Mouse (Mus musculus) neural tube, embryonic 14.5 days (tissue): ENCODE results near the gene Pcp2. TPM values are rescaled to one million over a fixed set of nuclear protein-coding genes. Genes with fewer than 3 reads are reported as not detected.
"Not testable (repeated sequence)": the region's sequence is repeated elsewhere in the genome, so short reads cannot be mapped to it uniquely, and the experiment has no call there.

ENCODE experiments used
- ATAC-seq: fragments of 200-750 bp; cut with Nextera tagmentation; 2 replicates; pipeline ENCODE4 v1.8.0; 2017; ENCODE audit warnings: low read depth, mild to moderate bottlenecking, moderate TSS enrichment, moderate library complexity
- H3K27ac ChIP-seq: fragments of 300-500 bp; sonication (generic); 2 replicates; pipeline ENCODE4 v1.5.1; 2014; ENCODE audit warnings: low read depth, mild to moderate bottlenecking, control low read depth, low read length, moderate library complexity, mixed read lengths
- H3K27me3 ChIP-seq: fragments of 300-500 bp; sonication (generic); 2 replicates; pipeline ENCODE4 v1.6.1; 2014; ENCODE audit warnings: low read length; ENCODE audit not compliant: control insufficient read depth, insufficient read depth
- H3K36me3 ChIP-seq: fragments of 300-500 bp; sonication (generic); 2 replicates; pipeline ENCODE4 v1.6.1; 2014; ENCODE audit warnings: low read length, mixed read lengths; ENCODE audit not compliant: control insufficient read depth, insufficient read depth
- H3K4me1 ChIP-seq: fragments of 300-500 bp; sonication (generic); 2 replicates; pipeline ENCODE4 v1.6.1; 2014; ENCODE audit warnings: low read length; ENCODE audit not compliant: control insufficient read depth, insufficient read depth
- H3K4me2 ChIP-seq: fragments of 300-500 bp; sonication (generic); 2 replicates; pipeline ENCODE4 v1.6.1; 2014; ENCODE audit warnings: mild to moderate bottlenecking, low read depth, low read length, control low read depth
- H3K4me3 ChIP-seq: fragments of 300-500 bp; sonication (generic); 2 replicates; pipeline ENCODE4 v1.5.1; 2014; ENCODE audit warnings: low read depth, low read length, control low read depth, mixed read lengths
- H3K9ac ChIP-seq: fragments of 300-500 bp; sonication (generic); replicated peaks from 2 replicates; pipeline ENCODE4 v1.6.1; 2014; ENCODE audit warnings: low read depth, mild to moderate bottlenecking, control low read depth, low read length, mixed read lengths
- H3K9me3 ChIP-seq: fragments of 300-500 bp; sonication (generic); 2 replicates; pipeline ENCODE4 v1.6.1; 2016; ENCODE audit warnings: low read length; ENCODE audit not compliant: control insufficient read depth
- WGBS: fragments of 180-500 bp; shearing (Covaris S2); extraction: QIAGEN DNeasy Blood & Tissue Kit; methylation state at CpG from one replicate; pipeline ENCODE4 v1.1.7; 2014; 5-methylcytosine and 5-hydroxymethylcytosine counted together
- polyA plus RNA-seq: library from polyadenylated mRNA; unstranded; fragments of >200 nt; fragmentation: Nextera tagmentation; extraction: Ambion mirVana; gene quantifications from 2 replicates; pipeline ENCODE4 v1.2.1, GENCODE M21; 2014

Pcp2 gene
- polyA plus RNA-seq, 1 experiment from 2014 or later = 0.29 TPM

DNA sequence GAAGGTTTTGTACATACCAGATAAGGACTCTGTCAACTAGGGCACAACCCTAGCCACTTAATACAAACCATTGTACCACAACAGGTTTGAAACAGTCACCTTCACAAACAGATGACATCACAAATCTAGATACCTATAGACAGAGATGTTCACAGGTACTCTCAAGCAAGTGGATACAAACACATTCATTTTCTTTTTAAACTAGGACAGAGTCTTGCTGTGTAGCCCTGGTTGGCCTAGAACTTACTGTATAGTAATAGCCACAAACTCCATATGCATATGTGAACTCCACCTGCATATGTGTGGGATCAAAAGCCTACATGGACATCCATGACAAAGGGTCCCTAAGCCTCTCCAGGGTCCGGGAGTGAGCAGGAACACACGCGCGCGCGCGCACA lies 38.4 kb downstream of the Pcp2 start, which contains the start of gene Camsap3:
TSS of gene Camsap3 (plus strand) at position 301 of the 398 bp plus-strand sequence.
- Histone ChIP-seq H3K4me1 (no peaks in the 10 kb centered on the region), H3K4me2 (peak within 1 kb of the TSS; percentile 73), H3K27me3 (no peaks in the 10 kb centered on the region), H3K9ac (peak within 1 kb of the TSS; percentile 88), H3K9me3 (no peaks in the 10 kb centered on the region), H3K27ac (peak within 1 kb of the TSS; percentile 82), H3K4me3 (peak within 1 kb of the TSS; percentile 87), H3K36me3 (no peaks in the 10 kb centered on the region)
- no peak; the same call in 1 of the 2 replicates for ATAC-seq
- 0% methylated on average over 7 of the region's 7 CpGs for WGBS

DNA sequence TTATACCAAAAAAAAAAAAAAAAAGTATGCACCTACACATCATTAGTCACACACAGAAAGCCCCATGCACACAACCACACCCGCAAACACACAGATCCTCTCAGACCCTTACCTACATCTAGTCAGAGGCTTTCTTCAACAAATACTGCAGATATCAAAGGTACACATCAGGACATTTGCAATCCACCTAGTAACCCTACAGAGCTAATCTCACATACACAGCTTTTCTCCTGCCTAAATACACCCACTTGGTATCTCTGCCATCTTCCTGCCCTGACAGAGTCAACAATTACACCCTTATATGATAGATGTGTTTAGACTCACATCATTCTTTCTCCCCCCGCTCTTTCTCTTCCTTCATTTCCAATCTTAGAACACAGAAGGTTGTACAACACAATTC lies 38.9 kb downstream of the Pcp2 start:
- Histone ChIP-seq H3K4me3 (no peak overlapping the region), H3K4me2 (no peak overlapping the region), H3K36me3 (no peaks in the 10 kb centered on the region), H3K27me3 (no peaks in the 10 kb centered on the region), H3K4me1 (no peaks in the 10 kb centered on the region), H3K9ac (no peak overlapping the region), H3K9me3 (no peaks in the 10 kb centered on the region), H3K27ac (no peak overlapping the region)
- no peak for ATAC-seq
- WGBS = 96% methylated on average over 2 of the region's 2 CpGs

DNA sequence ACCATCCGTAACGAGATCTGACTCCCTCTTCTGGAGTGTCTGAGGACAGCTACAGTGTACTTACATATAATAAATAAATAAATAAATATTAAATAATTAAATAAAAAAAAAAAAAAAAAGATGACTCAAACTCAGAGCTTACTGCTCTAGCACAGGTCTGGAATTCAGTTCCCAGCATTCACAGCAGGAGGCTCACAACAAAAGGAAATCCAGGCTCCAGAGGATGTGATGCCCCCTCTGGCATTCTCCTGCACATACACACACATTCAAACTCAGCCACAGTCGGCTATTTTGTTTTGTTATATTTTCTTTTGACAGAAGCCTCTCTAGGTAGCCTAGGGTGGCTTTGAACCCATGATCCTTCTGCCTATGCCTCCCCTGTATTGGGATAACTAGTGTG lies 43.4 kb downstream of the Pcp2 start:
- H3K27ac ChIP-seq, H3K9ac ChIP-seq, H3K4me1 ChIP-seq, H3K27me3 ChIP-seq, ATAC-seq, H3K4me2 ChIP-seq, H3K9me3 ChIP-seq, H3K36me3 ChIP-seq, H3K4me3 ChIP-seq: not testable (repeated sequence)
- WGBS = 93% methylated on average over 1 of the region's 3 CpGs

DNA sequence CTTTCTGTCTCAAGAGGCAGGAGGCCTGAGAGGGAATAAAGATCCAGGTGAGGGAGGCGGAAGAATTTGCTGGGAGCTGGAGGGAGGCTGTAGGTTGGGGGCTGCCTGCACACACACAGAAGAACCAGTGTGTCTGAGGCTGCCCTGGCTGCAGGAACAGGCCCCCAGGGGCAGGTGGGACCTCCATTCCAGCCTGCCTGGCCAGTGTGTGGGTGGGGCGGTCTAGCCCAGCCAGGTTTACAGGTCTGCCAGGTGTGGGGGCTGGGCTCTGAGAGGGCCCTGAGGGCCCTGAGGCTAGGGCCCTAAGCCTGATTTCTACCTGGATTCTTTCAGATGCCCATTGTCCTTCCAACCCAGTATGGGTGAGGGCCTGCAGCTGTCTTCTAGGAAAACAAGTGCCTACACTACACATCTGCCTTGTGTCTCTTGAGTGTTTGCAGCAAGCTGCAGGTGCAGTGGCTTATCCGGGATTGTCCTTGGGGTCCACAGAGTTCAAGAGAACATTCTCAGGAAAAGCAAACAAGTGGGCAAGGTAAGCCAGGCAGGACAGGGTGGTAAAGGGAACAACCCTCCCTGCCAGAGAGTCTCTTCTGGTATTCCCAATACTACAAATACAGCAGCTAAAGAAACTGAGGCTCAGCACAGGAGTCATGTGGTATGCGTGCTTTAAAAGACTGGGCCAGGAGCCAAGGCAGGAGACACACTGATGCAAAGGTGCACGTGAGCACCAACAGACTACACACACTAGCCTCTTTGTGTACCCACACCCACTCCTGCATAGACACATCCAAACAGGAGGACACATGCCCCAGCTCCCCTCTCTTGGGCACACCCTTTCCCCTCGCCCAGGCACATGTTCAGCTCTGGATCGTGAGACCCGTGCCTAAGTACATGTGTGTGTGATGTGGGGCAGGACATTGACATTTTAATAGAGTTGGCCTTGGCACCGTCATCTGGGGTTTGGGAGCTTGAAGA lies 45.7 kb downstream of the Pcp2 start:
- no peaks in the 10 kb centered on the region for H3K36me3 ChIP-seq
- WGBS = 83% methylated on average over 9 of the region's 9 CpGs
- no peak overlapping the region for H3K27ac ChIP-seq
- H3K9ac ChIP-seq = no peak overlapping the region
- no peaks in the 10 kb centered on the region for H3K9me3 ChIP-seq
- no peak for ATAC-seq
- no peak overlapping the region for H3K4me3 ChIP-seq
- H3K27me3 ChIP-seq = no peaks in the 10 kb centered on the region
- H3K4me1 ChIP-seq = no peaks in the 10 kb centered on the region
- H3K4me2 ChIP-seq = no peak overlapping the region

GRCm38 (mm10) chr8:3576211-3576960 lies 49.0 kb downstream of the Pcp2 start:
- no peaks in the 10 kb centered on the region for H3K27me3 ChIP-seq
- no peak overlapping the region for H3K9ac ChIP-seq
- no peaks in the 10 kb centered on the region for H3K9me3 ChIP-seq
- H3K36me3 ChIP-seq = no peaks in the 10 kb centered on the region
- H3K4me3 ChIP-seq = no peak overlapping the region
- 79% methylated on average over 15 of the region's 15 CpGs for WGBS
- H3K4me2 ChIP-seq = no peak overlapping the region
- no peak overlapping the region for H3K27ac ChIP-seq
- no peak for ATAC-seq
- no peaks in the 10 kb centered on the region for H3K4me1 ChIP-seq

GRCm38 (mm10) chr8:3574546-3574945 lies 50.8 kb downstream of the Pcp2 start:
- H3K27ac ChIP-seq = no peak overlapping the region
- H3K9ac ChIP-seq = no peak overlapping the region
- ATAC-seq = no peak
- 91% methylated on average over 3 of the region's 3 CpGs for WGBS
- H3K36me3 ChIP-seq = no peaks in the 10 kb centered on the region
- no peaks in the 10 kb centered on the region for H3K27me3 ChIP-seq
- no peaks in the 10 kb centered on the region for H3K4me1 ChIP-seq
- no peak overlapping the region for H3K4me3 ChIP-seq
- H3K4me2 ChIP-seq = no peak overlapping the region
- no peaks in the 10 kb centered on the region for H3K9me3 ChIP-seq

Other genes with a start within 250 kb of the Pcp2 start
- 11.4 and 12.3 TPM in 2 replicates for gene Arhgef18, start 232.5 kb downstream of the Pcp2 start, polyA plus RNA-seq
- 2.6 TPM in 2 replicates for gene Pex11g, start 157.9 kb downstream of the Pcp2 start, polyA plus RNA-seq
- gene Tex45, start 154.7 kb downstream of the Pcp2 start, polyA plus RNA-seq = 0.35 and 0.66 TPM in 2 replicates
- gene Zfp358, start 132.4 kb downstream of the Pcp2 start, polyA plus RNA-seq = 26.4 and 43.5 TPM in 2 replicates
- 64.9 and 86.5 TPM in 2 replicates for gene Mcoln1, start 125.1 kb downstream of the Pcp2 start, polyA plus RNA-seq
- 33.5 and 38.0 TPM in 2 replicates for gene Pnpla6, start 110.2 kb downstream of the Pcp2 start, polyA plus RNA-seq
- gene C330021F23Rik, start 57.6 kb downstream of the Pcp2 start, polyA plus RNA-seq = 0.60 TPM in 1 of 2 replicates, not detected in the other
- 51.3 and 52.9 TPM in 2 replicates for gene Camsap3, start 38.3 kb downstream of the Pcp2 start, polyA plus RNA-seq
- 48.0 and 48.5 TPM in 2 replicates for gene Xab2, start 4.2 kb downstream of the Pcp2 start, polyA plus RNA-seq
- 81.2 and 89.1 TPM in 2 replicates for gene Pet100, start 4.0 kb downstream of the Pcp2 start, polyA plus RNA-seq
- gene Stxbp2, start 5.4 kb upstream of the Pcp2 start, polyA plus RNA-seq = 33.7 and 40.4 TPM in 2 replicates
- gene Retn, start 30.2 kb upstream of the Pcp2 start, polyA plus RNA-seq = 0.54 and 0.63 TPM in 2 replicates
- 0.27 TPM in 1 of 2 replicates, not detected in the other for gene Mcemp1, start 40.2 kb upstream of the Pcp2 start, polyA plus RNA-seq
- gene Fcor, start 46.8 kb upstream of the Pcp2 start, polyA plus RNA-seq = 14.2 and 27.6 TPM in 2 replicates
- gene Trappc5, start 50.8 kb upstream of the Pcp2 start, polyA plus RNA-seq = 41.4 and 48.4 TPM in 2 replicates
- gene Fcer2a, start 68.6 kb upstream of the Pcp2 start, polyA plus RNA-seq = 0.15 and 0.28 TPM in 2 replicates
- not detected in 2 replicates for gene Clec4g, start 95.1 kb upstream of the Pcp2 start, polyA plus RNA-seq
- gene Cd209a, start 123.4 kb upstream of the Pcp2 start, polyA plus RNA-seq = not detected in 2 replicates
- not detected in 2 replicates for gene Cd209e, start 228.8 kb upstream of the Pcp2 start, polyA plus RNA-seq